Mouse (Mus musculus): ENCODE results near the gene Pde6g. TPM values are rescaled to one million over a fixed set of nuclear protein-coding genes. Genes with fewer than 3 reads are reported as not detected.

The Pde6g gene
- polyA plus RNA-seq (2016; fragmentation: Nextera tagmentation; extraction: Ambion mirVana) = 0.20 TPM in 1 of 2 replicates, not detected in the other

- Histone ChIP-seq H3K9me3 (no peaks in the 10 kb centered on the region), H3K4me3 (replicated peaks) (no peak within 1 kb of the TSS), H3K36me3 (peaks cover 4% of the 10 kb centered on the region; the same call in 1 of the 2 replicates), H3K27me3 (no peaks in the 10 kb centered on the region), H3K4me1 (replicated peaks) (peaks cover 4% of the 10 kb centered on the region), H3K27ac (no peak within 1 kb of the TSS), H3K4me2 (no peak within 1 kb of the TSS), H3K9ac (replicated peaks) (no peak within 1 kb of the TSS)
- ATAC-seq (ENCODE audit: insufficient number of reproducible peaks, insufficient read depth, low FRiP score, low TSS enrichment, low read depth) = no peak
- WGBS = 85% methylated on average over 4 of the region's 4 CpGs
These were observed at the start of gene Pde6g for GRCm38 (mm10) chr11:120453306-120453705. Pde6g (minus strand) TSS chr11:120453500.

DNA sequence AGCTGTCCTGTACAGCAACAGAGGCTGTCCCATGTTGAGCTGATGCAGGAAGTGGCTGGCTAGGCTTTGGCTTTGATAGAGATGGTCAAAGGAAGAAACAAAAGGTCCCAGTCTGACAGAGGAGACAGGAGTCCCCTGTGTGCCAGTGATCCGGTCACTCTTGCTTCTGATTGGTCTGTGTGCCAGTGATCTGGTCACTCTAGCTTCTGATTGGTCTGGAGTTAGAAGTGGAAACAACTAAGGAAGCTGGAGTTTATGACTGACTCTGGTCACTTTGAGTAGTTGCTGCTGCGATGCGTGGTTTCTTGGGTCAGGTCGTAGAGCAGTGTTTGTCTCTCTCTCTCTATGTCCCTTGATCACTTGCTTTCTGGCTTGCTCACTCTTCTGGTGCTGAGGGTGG, 48.4 kb upstream of the Pde6g start:
- no peak overlapping the region for H3K4me2 ChIP-seq
- no peak overlapping the region for H3K9ac ChIP-seq (replicated peaks)
- H3K4me1 ChIP-seq (replicated peaks) = no peaks in the 10 kb centered on the region; the same call in 1 of the 2 replicates
- peaks cover 28% of the 10 kb centered on the region for H3K36me3 ChIP-seq
- no peak overlapping the region for H3K27ac ChIP-seq
- ATAC-seq (ENCODE audit: insufficient number of reproducible peaks, insufficient read depth, low FRiP score, low TSS enrichment, low read depth) = no peak
- H3K9me3 ChIP-seq = no peaks in the 10 kb centered on the region
- WGBS = 89% methylated on average over 4 of the region's 4 CpGs
- no peaks in the 10 kb centered on the region for H3K27me3 ChIP-seq
- no peak overlapping the region for H3K4me3 ChIP-seq (replicated peaks)

DNA sequence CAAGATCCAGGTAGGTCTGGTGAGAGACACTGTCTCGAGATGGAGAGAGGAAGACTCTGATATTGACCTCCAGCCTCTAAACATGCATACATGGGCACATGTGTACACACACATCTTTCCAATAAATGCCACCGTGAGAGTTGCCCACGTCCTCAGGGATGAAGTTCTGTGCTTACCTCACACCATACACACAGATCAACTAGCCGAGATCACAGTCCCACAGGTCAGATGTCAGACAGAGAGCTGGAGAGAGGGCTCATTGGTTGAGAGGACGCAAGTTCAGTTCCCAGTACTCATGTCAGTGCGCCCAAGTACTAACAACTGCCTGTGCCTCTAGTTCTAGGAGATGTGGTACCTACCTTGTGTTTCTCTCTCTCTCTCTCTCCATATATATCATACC, 47.7 kb upstream of the Pde6g start:
- no peak for ATAC-seq (ENCODE audit: insufficient number of reproducible peaks, insufficient read depth, low FRiP score, low TSS enrichment, low read depth)

GRCm38 (mm10) chr11:120500357-120500756, 47.1 kb upstream of the Pde6g start:
- Histone ChIP-seq H3K4me1 (replicated peaks) (no peaks in the 10 kb centered on the region; the same call in 1 of the 2 replicates), H3K36me3 (peaks cover 41% of the 10 kb centered on the region), H3K9me3 (no peaks in the 10 kb centered on the region), H3K4me3 (replicated peaks) (no peak overlapping the region), H3K27ac (no peak overlapping the region), H3K27me3 (no peaks in the 10 kb centered on the region), H3K9ac (replicated peaks) (no peak overlapping the region), H3K4me2 (no peak overlapping the region)
- 14% methylated on average over 3 of the region's 3 CpGs for WGBS
- no peak for ATAC-seq (ENCODE audit: insufficient number of reproducible peaks, insufficient read depth, low FRiP score, low TSS enrichment, low read depth)

More for the DNA sequence above, 47.7 kb upstream of the Pde6g start:
- H3K27me3 ChIP-seq = no peaks in the 10 kb centered on the region
- 69% methylated on average over 6 of the region's 6 CpGs for WGBS
- H3K9ac ChIP-seq (replicated peaks) = no peak overlapping the region
- H3K4me1 ChIP-seq (replicated peaks) = no peaks in the 10 kb centered on the region; the same call in 1 of the 2 replicates
- no peak overlapping the region for H3K27ac ChIP-seq
- H3K36me3 ChIP-seq = peaks cover 35% of the 10 kb centered on the region
- H3K4me2 ChIP-seq = no peak overlapping the region
- H3K4me3 ChIP-seq (replicated peaks) = no peak overlapping the region
- no peaks in the 10 kb centered on the region for H3K9me3 ChIP-seq

GRCm38 (mm10) chr11:120499894-120500293, 46.6 kb upstream of the Pde6g start:
- Histone ChIP-seq H3K36me3 (peaks cover 46% of the 10 kb centered on the region), H3K27me3 (no peaks in the 10 kb centered on the region)
- no peak for ATAC-seq (ENCODE audit: insufficient number of reproducible peaks, insufficient read depth, low FRiP score, low TSS enrichment, low read depth)

GRCm38 (mm10) chr11:120498891-120499290, 45.6 kb upstream of the Pde6g start:
- Histone ChIP-seq H3K4me3 (replicated peaks) (no peak overlapping the region), H3K9me3 (no peaks in the 10 kb centered on the region), H3K4me2 (no peak overlapping the region), H3K9ac (replicated peaks) (no peak overlapping the region), H3K27ac (no peak overlapping the region), H3K36me3 (peaks cover 55% of the 10 kb centered on the region), H3K27me3 (no peaks in the 10 kb centered on the region), H3K4me1 (replicated peaks) (peaks cover under 1% of the 10 kb centered on the region; the same call in 1 of the 2 replicates)
- ATAC-seq (ENCODE audit: insufficient number of reproducible peaks, insufficient read depth, low FRiP score, low TSS enrichment, low read depth) = no peak
- 90% methylated on average over 5 of the region's 5 CpGs for WGBS

More at GRCm38 (mm10) chr11:120499894-120500293, 46.6 kb upstream of the Pde6g start:
- Histone ChIP-seq H3K27ac (no peak overlapping the region), H3K9ac (replicated peaks) (no peak overlapping the region), H3K4me1 (replicated peaks) (no peaks in the 10 kb centered on the region; the same call in 1 of the 2 replicates), H3K9me3 (no peaks in the 10 kb centered on the region), H3K4me2 (no peak overlapping the region), H3K4me3 (replicated peaks) (no peak overlapping the region)
- WGBS = 84% methylated on average over 6 of the region's 6 CpGs

- Histone ChIP-seq H3K27me3 (no peaks in the 10 kb centered on the region), H3K9ac (replicated peaks) (no peak overlapping the region), H3K4me1 (replicated peaks) (peaks cover 7% of the 10 kb centered on the region), H3K4me2 (no peak overlapping the region), H3K27ac (no peak overlapping the region), H3K36me3 (peaks cover 55% of the 10 kb centered on the region), H3K9me3 (no peaks in the 10 kb centered on the region), H3K4me3 (replicated peaks) (no peak overlapping the region)
- ATAC-seq (ENCODE audit: insufficient number of reproducible peaks, insufficient read depth, low FRiP score, low TSS enrichment, low read depth) = no peak
- 92% methylated on average over 12 of the region's 12 CpGs for WGBS
These were observed 44.9 kb upstream of the Pde6g start for GRCm38 (mm10) chr11:120498226-120498625.

DNA sequence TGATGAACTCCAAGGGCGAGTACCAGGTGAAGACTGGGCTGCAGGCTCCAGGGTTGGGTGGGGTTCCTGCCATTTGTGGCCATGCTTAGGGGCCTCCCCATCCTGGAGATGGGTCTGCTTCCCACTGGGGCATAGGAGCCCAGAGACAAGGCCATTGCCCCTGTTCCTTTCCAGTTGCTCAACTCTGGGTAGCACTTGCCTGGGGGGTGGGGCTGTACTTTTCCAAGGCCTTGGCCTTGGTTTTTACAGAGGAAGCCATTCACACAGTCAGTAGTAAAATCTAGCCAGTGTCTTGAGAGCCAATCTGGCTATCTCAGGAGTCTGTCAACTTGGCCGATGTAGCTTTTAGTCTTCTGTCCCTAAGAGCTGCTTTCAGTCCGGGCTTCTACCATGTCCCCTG, 44.1 kb upstream of the Pde6g start:
- Histone ChIP-seq H3K9ac (replicated peaks) (no peak overlapping the region), H3K27me3 (no peaks in the 10 kb centered on the region), H3K4me2 (no peak overlapping the region), H3K4me3 (replicated peaks) (no peak overlapping the region), H3K4me1 (replicated peaks) (peaks cover 15% of the 10 kb centered on the region), H3K36me3 (peaks cover 55% of the 10 kb centered on the region), H3K9me3 (no peaks in the 10 kb centered on the region), H3K27ac (no peak overlapping the region)
- WGBS = 92% methylated on average over 3 of the region's 3 CpGs
- no peak for ATAC-seq (ENCODE audit: insufficient number of reproducible peaks, insufficient read depth, low FRiP score, low TSS enrichment, low read depth)

- no peak for ATAC-seq (ENCODE audit: insufficient number of reproducible peaks, insufficient read depth, low FRiP score, low TSS enrichment, low read depth)
- Histone ChIP-seq H3K4me1 (replicated peaks) (peaks cover 42% of the 10 kb centered on the region), H3K9me3 (no peaks in the 10 kb centered on the region), H3K4me2 (peak overlapping the region; percentile 96), H3K27me3 (no peaks in the 10 kb centered on the region), H3K27ac (no peak overlapping the region), H3K36me3 (peaks cover 58% of the 10 kb centered on the region), H3K9ac (replicated peaks) (peak overlapping the region; percentile 90; the same call in 1 of the 2 replicates), H3K4me3 (replicated peaks) (peak overlapping the region; percentile 97; the same call in 1 of the 2 replicates)
- 91% methylated on average over 3 of the region's 3 CpGs for WGBS
These were observed 40.6 kb upstream of the Pde6g start for GRCm38 (mm10) chr11:120493911-120494310.

DNA sequence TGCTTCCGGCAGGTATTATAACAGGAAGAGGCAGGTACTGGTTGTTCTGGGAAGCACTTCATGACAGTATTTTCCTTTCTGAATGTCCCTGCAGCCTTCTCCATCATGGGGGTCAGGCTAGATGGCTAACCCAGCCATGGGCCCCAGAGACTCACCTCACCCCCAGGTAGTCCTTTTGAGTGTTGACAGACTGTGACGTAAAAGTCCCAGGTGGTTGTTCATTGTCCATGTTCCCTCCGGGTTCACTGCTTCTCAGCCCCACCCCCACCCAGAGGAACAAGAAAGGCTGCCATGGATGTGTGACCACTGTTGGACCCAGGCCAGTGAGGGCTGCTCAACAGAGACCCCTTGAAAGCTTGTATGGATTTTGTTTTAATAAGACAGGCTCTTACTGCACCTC, 40.1 kb upstream of the Pde6g start:
- Histone ChIP-seq H3K27me3 (no peaks in the 10 kb centered on the region), H3K4me3 (replicated peaks) (peak overlapping the region; percentile 97), H3K9me3 (no peaks in the 10 kb centered on the region), H3K36me3 (peaks cover 58% of the 10 kb centered on the region), H3K4me1 (replicated peaks) (peaks cover 42% of the 10 kb centered on the region), H3K4me2 (peak overlapping the region; percentile 96), H3K9ac (replicated peaks) (peak overlapping the region; percentile 90), H3K27ac (0 out of 2 replicates have a peak overlapping the region, but pooled peaks have one; percentile 23)
- 66% methylated on average over 3 of the region's 3 CpGs for WGBS
- ATAC-seq (ENCODE audit: insufficient number of reproducible peaks, insufficient read depth, low FRiP score, low TSS enrichment, low read depth) = no peak

DNA sequence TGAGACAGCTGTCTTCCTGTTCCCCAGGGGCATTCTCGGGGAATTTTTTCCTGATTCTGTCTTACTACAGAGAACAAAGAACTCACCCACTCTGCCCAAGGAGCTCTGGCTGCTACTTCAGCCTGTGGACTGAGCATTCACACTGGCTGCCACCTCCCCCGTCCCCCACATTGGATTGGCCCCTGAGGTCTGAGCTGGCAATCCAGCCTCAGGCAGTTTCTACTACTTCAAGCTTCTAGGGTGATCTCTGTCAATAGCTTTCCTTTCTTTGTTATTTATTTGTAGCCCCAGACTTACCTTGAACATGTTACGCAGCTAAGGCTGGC, 39.5 kb upstream of the Pde6g start:
- 26% methylated on average over 3 of the region's 3 CpGs for WGBS
- ATAC-seq (ENCODE audit: insufficient number of reproducible peaks, insufficient read depth, low FRiP score, low TSS enrichment, low read depth) = no peak
- Histone ChIP-seq H3K9ac (replicated peaks) (peak overlapping the region; percentile 90), H3K4me2 (peak overlapping the region; percentile 96), H3K4me3 (replicated peaks) (peak overlapping the region; percentile 97), H3K4me1 (replicated peaks) (peaks cover 42% of the 10 kb centered on the region), H3K36me3 (peaks cover 58% of the 10 kb centered on the region), H3K9me3 (no peaks in the 10 kb centered on the region), H3K27me3 (no peaks in the 10 kb centered on the region), H3K27ac (peak overlapping the region; percentile 89)
